Mouse (Mus musculus) lung, adult 18-20 months (tissue): Measurements from ENCODE around the gene Gm17304.

ENCODE experiments used
- DNase-seq, 2 experiments: peaks; one replicate each; pipeline ENCODE4 v3.0.0; 2022; ENCODE audit warnings: mixed read lengths in 2 of 2

Gm17304 gene

GRCm38 (mm10) chr5:106608798-106609197 lies at the start of gene Gm17304:
Gene Gm17304, plus strand, starts transcription at chr5:106609098.
- no peak for DNase-seq

GRCm38 (mm10) chr5:106560631-106561498 lies 48.0 kb upstream of the Gm17304 start:
- peak in 1 of 2 experiments; percentile 3 for DNase-seq

GRCm38 (mm10) chr5:106561499-106561822 lies 47.4 kb upstream of the Gm17304 start:
- no peak for DNase-seq

DNA sequence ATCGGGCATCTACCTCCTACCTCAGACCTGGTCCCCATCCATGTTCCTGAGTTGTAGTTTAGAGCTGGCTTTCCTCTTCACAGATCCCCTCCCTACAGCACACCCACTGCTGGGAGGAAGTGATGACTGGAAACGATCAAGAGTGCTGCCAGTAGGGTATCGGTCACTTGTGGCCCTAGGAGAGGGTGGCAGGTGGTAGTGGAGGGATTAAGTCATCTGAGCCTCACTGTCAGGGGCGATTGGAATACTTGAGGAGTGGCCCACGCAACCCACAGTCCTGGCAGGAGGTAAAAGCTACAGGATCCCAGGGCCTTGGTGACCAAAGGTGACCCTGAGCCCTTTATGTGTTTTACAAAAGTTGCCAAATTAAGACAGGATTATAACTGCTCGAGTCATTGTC lies 42.9 kb upstream of the Gm17304 start:
- DNase-seq, result no peak

DNA sequence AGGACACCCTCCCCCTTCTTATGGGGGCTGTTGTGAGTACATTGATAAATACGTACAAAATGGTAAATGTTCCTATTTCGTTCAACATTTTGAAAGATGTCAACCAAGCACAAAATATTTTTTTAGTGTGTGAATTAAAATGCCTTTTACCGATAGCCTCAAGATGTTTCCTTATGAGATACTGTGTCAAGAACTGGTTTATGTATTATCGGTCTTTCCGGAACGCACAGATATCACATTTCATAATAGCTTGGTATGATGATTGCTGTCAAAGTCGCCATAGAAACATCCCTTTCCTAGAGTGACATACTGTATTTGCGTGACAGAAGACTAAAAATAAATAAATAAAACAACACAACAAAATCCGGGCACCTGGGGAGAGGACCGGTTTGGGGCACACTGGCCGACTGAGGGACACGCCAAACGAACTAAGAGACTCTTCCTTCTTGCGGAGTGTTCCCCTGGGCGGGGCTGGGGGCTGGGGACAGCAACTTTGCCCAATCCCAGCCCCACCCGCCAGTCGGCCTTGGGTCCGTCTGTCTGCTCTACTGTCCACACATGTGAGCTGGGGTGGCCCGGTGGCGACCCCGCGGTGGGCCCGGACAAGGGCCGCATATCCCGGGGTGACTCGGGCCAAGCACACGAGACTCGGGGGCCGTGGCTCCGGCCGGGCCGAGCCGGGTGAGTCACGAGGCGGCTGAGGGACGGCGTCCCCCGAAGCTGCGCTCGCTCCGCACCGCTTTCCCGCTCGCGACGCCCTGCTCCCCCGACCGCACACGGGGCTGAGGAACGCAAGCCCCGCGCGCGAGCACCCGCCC lies 34.9 kb upstream of the Gm17304 start:
- DNase-seq, result peak; percentile 4 to 8

GRCm38 (mm10) chr5:106574560-106574946 lies 34.3 kb upstream of the Gm17304 start:
- DNase-seq, result peak; percentile 75 to 77

DNA sequence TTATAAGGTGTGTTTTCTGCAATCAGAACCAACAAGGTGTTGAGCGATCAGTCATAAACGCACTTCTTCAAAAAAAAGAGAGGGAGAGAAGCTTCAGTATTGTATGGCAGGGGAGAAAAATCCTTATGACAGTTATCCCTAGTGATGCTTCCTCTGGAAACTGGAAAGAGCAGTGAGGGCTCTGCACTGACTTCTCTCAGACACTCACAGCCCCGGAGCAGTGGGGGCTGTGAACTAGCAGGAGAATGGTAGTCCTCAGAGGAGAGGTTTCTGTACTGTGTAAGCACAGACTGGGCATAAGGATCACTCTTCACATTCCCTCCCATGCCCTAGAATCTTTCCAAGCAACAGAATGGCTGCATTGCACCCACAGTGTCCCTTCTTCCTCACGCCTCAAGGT lies 33.8 kb upstream of the Gm17304 start:
- no peak for DNase-seq

DNA sequence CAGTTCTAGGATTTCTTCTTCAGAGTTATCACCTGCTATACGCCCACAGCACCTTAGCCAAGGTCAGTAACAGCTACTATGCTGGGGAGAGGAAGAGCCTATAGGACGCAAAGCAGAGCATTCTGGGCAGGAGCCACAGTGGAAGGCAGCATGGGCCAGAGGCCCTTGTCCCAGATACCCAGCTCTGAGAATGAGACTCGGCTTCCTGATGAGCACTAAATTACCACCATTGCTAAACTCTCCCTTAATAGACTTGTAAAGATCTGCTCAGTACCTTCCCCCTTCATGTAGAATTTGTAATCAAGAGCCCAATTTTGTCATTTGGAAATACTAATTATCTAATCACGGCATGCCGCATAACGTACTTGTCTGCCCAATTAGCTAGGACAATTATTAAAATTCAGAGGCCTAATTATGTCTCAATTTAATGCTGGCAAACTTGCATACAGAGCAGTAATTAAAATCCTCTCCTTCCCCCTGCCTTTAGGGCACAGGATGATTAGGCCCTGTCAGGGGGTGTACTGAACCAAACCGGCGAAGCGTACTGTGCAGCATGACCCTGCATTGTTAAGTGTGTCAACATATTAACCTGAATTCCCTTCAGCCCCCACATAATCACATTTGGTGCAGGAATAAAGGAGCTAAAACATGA lies 31.5 kb upstream of the Gm17304 start:
- DNase-seq, result no peak

GRCm38 (mm10) chr5:106580943-106581342 lies 28.0 kb upstream of the Gm17304 start:
- DNase-seq, result no peak

- DNase-seq, result no peak
Observed at GRCm38 (mm10) chr5:106589006-106589405, 19.9 kb upstream of the Gm17304 start.

GRCm38 (mm10) chr5:106589670-106590069 lies 19.2 kb upstream of the Gm17304 start:
- no peak for DNase-seq

DNA sequence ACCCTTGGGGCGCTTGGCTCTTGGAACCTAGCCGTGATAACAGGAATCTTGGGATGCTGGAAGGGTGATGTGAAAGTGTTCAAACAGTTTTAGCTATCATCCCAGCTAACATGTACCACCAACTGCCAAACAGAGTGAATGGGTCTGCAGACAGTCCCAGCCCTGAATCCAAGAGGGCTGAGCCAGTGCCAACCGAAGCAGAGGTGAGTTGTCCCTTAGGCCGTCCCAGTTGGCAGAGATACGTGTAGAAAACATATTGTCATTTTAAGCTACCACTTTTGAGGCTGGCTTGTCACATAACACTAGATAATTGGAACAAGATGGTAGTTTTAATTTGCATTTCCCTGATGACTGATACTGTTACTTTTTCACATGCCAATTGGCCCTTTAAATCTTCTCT lies 18.2 kb upstream of the Gm17304 start:
- DNase-seq, result no peak

- no peak for DNase-seq
Observed at GRCm38 (mm10) chr5:106594388-106594787, 14.5 kb upstream of the Gm17304 start.

GRCm38 (mm10) chr5:106597472-106597871 lies 11.4 kb upstream of the Gm17304 start:
- DNase-seq, result no peak

DNA sequence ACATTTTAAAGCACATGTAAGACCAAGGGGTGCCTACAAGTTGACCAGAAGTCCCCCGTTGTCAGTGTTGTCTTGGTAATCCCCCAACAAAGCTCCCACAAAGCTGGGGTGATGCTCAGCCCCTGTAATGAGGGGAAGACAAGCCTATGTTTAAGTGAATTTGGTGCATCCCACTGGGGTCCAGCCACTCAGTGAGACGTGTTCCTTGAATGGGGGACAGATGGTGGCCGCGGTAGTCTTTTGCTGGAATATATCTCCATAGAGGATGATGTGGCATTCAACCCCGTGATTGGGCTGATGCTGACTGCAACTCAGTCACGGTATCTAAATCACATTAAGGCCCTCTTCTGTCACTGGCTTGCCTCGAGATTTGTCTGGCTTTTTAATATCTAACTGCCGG lies 9.4 kb upstream of the Gm17304 start:
- DNase-seq, result no peak

DNA sequence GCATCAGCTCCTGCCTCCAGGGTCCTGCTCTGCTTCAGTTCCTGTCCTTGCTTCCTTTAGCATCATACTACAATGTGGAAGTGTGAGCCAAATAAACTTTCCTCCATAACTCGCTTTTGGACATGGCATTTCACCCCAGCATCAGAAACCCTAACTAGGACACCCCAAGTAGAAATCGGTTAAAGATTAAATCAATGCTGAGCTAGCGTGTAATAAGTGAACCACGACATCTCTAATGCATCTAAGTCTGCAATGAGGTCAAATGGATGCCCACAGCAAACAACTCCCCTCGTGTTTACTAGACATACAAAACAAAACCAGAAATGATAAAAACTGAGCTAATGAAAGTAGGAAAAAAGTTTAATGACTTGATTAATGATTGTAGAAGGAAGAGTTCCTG lies 4.5 kb upstream of the Gm17304 start:
- DNase-seq, result no peak

GRCm38 (mm10) chr5:106605096-106605495 lies 3.8 kb upstream of the Gm17304 start:
- no peak for DNase-seq

DNA sequence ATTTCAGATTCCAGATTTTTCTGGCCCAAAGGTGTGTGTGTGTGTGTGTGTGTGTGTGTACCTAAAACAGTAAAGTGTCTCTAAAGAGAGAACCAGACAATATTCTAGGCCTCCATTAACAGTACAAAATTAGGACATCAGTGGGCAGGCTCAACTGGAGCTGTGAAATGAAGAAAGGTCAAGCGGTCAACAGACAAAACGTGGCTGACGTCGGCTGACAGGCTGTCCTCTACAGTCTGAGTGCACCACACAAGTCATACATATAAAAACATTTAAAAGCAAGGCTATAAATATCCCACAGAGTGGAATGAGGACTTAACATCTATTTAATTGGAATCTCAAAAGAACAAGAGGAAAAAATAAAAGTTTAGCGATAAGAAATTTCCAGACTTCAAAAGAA lies 1.8 kb upstream of the Gm17304 start:
- no peak for DNase-seq

DNA sequence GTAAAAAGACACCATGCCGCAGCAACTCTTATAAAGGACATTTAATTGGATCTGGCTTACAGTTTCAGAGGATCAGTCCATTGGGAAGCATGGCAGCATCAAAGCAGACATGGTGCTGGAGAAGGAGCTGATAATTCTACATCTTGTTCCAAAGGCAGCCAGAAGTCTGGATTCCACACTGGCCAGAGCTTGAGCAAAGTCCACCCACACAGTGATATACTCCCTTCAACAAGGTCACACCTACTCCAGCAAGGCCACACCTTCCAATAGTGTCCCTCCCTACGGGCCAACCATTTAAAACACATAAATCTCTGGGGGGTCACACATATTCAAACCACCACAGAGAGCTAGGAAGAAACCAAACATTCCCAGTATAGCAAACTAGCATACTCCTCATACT lies 3.3 kb downstream of the Gm17304 start:
- DNase-seq, result no peak

DNA sequence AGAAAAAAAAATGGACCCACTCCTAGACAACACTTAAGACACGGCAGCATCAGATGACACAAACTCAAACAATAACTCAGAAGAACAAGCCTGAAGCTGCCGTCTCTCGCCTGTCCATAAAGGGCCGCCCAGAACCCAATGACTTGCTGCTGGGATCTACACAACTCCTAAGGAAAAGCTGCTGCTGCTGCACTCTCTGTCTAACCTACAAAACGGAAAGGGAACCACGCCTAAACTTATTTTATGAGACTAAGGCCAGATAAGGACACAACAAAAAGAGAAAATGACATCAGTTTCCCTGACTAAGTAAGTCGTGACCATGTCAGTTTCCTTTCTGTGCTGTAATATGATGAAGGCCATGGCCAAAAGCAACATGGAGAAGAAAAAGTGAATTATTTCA lies 5.7 kb downstream of the Gm17304 start:
- DNase-seq, result no peak

GRCm38 (mm10) chr5:106615006-106615405 lies 6.1 kb downstream of the Gm17304 start:
- no peak for DNase-seq

GRCm38 (mm10) chr5:106620446-106620845 lies 11.5 kb downstream of the Gm17304 start:
- no peak for DNase-seq

DNA sequence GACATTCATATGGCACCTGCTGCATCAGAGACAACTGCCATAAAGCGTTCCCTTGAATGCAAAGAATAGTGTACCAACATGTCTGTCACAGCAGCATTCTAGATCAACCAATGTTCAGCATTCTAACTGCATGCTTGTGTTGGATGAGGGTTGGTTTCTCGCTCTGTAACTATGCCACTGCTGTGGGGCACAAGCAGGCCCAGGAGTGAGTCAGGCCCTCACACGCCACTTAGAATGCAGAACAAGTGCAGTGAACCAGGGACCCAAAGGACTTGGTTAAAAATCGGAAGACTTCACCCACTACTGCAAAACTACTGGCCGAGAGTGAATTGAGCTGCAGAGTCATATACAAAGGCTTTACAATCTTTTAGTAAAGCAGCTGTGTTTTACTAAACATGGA lies 13.3 kb downstream of the Gm17304 start:
- no peak for DNase-seq

GRCm38 (mm10) chr5:106623337-106623736 lies 14.4 kb downstream of the Gm17304 start:
- DNase-seq, result no peak
